Mouse (Mus musculus): ENCODE results near the gene Gm49333. TPM values are rescaled to one million over a fixed set of nuclear protein-coding genes. Genes with fewer than 3 reads are reported as not detected.
"Not testable (repeated sequence)": the region's sequence is repeated elsewhere in the genome, so short reads cannot be mapped to it uniquely, and the experiment has no call there.

Gene Gm49333
- total RNA-seq, 4 experiments from 2014 or later: not detected

GRCm38 (mm10) chr16:20623211-20623610 is 11.8 kb downstream of the Gm49333 start:
- DNase-seq (ENCODE audit: low spot score): no peak

DNA sequence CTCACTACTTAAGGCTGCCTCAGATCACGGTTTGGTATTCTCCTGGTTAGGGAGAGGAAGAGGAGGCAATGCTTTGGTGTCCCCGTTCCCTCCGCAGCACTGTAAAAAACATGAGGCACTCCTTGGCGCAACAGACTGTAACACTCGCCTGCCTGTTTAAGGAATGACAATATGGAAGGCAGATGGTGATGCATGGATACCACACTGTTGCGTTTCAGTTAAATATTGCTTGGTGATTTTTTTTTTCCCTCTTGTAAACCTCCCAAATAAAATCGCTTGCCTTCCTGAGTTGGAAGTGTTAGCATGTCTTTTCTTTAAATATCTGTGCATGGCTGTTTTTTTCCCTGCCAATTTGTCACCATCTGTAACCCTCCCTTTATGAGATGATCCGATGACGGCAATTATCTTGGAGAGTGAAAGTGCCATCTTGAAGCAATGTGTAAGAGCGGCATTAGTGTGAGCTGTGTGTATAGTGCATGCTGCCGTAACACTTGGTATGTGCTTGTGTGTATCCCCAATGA is 17.5 kb downstream of the Gm49333 start:
- no peak for DNase-seq (ENCODE audit: low spot score)

DNA sequence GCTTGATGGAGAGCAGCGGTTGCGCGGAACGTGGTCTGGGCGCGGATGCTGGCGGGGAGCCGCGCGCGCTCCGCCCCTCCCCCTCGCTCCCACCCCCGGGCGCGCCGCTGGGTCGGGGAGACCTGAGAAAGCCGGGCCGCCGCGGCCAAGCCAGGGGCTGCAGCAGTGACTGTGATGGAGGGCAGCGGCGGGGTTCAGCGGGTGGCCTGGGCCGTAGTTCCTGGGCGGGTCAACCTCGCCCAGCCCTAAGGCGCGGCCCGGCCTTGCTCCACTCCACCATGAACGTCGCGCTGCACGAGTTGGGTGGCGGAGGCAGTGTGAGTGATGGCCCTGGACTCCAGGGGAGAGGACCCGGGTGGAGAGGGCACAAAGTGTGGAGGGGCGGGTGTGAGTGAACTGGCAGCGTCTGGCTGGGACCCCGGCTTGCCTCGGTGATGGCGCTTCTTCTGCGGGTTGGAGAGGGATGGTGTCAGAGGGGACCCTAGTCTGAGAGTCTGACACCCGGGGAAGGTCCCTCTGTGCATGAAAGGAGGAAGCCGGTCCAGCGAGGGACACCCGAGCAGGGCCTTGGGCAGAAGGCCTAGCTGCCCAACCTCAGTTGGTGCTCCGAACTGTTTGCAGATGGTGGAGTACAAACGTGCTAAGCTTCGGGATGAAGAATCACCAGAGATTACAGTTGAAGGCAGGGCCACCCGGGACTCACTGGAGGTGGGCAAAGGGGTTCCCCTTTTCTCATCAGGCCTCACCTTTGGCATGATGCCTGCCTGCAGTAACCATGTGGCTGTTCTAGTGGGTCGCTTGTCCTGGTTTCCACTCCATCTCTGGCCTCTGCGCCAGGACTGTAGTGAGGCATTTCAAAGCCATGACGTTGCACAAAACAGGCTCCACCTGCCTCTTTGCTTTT is 18.6 kb downstream of the Gm49333 start, which contains the start of gene Ece2:
TSS of gene Ece2 (plus strand) at position 98 of the 904 bp plus-strand sequence.
- no peak for DNase-seq (ENCODE audit: low spot score)

- no peak for DNase-seq (ENCODE audit: low spot score)
Measured at GRCm38 (mm10) chr16:20637410-20637809, 26.0 kb downstream of the Gm49333 start.

GRCm38 (mm10) chr16:20638367-20638766 is 27.0 kb downstream of the Gm49333 start:
- no peak for DNase-seq (ENCODE audit: low spot score)

DNA sequence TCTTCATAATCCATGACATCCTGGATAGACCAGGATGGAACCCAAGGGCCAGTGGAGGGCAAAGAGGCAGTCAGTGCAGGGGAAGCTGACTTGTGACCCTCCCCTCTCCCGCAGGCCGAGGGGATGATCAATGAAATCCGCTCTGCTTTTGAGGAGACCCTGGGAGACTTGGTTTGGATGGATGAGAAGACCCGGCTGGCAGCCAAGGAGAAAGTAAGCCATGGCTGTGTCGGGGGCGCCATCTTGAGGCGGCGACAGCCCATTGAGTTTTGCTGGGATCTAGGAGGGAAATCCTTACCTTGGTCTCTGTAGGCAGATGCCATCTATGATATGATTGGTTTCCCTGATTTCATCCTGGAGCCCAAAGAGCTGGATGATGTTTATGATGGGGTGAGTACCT is 30.8 kb downstream of the Gm49333 start:
- peak; percentile 67 for DNase-seq (ENCODE audit: low spot score)

GRCm38 (mm10) chr16:20643911-20644310 is 32.5 kb downstream of the Gm49333 start:
- DNase-seq (ENCODE audit: low spot score): no peak

- peak; percentile 98 for DNase-seq (ENCODE audit: low spot score)
Measured at GRCm38 (mm10) chr16:20651076-20651946, 39.9 kb downstream of the Gm49333 start, which contains the start of gene Psmd2. TSS of gene Psmd2 (plus strand) at chr16:20651652.

DNA sequence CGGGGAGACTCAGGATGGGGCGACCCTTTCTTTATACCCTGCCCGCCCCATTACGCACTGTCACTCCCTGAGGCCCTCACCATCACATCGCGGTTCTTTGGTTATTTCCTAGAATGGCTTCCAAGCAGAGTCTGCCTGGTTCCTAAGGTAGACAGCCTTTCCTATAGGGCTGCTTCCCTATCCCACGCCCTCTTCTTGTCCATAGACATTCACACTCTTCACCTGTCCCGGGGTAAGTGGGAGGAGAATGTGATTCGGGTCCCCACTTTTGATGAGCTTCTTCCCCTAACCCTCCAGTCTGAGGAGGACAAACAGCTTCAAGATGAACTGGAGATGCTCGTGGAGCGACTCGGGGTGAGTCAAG is 40.5 kb downstream of the Gm49333 start:
- DNase-seq (ENCODE audit: low spot score): no peak

- no peak for DNase-seq (ENCODE audit: low spot score)
Measured at GRCm38 (mm10) chr16:20653315-20653714, 41.9 kb downstream of the Gm49333 start.

- DNase-seq (ENCODE audit: low spot score): no peak
Measured at GRCm38 (mm10) chr16:20657661-20658060, 46.3 kb downstream of the Gm49333 start.

- DNase-seq (ENCODE audit: low spot score): not testable (repeated sequence)
Measured at GRCm38 (mm10) chr16:20668013-20668412, 56.6 kb downstream of the Gm49333 start, which contains the start of gene Eif4g1. TSS of gene Eif4g1 (plus strand) at chr16:20668313.

DNA sequence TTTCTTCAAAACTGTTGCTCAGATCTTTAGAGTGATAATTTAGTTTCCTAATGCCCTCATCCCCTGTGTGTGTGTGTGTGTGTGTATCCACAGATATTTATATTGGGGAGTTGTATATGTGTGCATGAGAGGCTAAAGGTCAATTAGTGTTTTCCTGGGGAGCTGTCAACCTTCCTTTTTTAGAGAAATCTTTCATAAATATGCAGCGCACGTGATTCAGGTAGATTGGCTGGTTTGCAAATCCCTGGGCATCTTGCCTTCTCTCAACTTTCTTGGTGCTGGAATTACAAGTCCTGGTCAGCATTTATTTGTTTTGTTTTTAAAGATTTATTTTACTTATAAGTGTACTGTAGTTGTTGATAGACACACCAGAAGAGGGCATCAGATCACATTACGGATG is 58.9 kb downstream of the Gm49333 start:
- DNase-seq (ENCODE audit: low spot score): no peak

GRCm38 (mm10) chr16:20671886-20672285 is 60.5 kb downstream of the Gm49333 start:
- no peak for DNase-seq (ENCODE audit: low spot score)

- peak; percentile 95 for DNase-seq (ENCODE audit: low spot score)
Measured at GRCm38 (mm10) chr16:20672500-20672902, 61.1 kb downstream of the Gm49333 start.

- peak; percentile 48 for DNase-seq (ENCODE audit: low spot score)
Measured at GRCm38 (mm10) chr16:20672965-20673705, 61.7 kb downstream of the Gm49333 start.

GRCm38 (mm10) chr16:20673706-20674303 is 62.4 kb downstream of the Gm49333 start:
- DNase-seq (ENCODE audit: low spot score): no peak

DNA sequence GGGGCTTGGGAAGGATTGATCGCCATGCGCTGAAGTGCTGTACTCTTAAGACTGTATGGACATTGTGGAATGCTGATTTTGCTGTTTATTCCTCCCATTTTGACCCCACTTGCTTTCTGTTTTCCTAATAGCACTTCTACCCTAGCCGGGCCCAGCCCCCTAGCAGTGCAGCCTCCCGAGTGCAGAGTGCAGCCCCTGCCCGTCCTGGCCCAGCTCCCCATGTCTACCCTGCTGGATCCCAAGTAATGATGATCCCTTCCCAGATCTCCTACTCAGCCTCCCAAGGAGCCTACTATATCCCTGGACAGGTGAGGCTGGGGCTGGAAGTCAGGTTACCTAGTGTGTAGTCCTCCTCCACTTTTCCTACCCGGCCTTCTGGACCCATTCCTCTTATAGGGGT is 63.8 kb downstream of the Gm49333 start:
- no peak for DNase-seq (ENCODE audit: low spot score)

- no peak for DNase-seq (ENCODE audit: low spot score)
Measured at GRCm38 (mm10) chr16:20676702-20677101, 65.3 kb downstream of the Gm49333 start.

DNA sequence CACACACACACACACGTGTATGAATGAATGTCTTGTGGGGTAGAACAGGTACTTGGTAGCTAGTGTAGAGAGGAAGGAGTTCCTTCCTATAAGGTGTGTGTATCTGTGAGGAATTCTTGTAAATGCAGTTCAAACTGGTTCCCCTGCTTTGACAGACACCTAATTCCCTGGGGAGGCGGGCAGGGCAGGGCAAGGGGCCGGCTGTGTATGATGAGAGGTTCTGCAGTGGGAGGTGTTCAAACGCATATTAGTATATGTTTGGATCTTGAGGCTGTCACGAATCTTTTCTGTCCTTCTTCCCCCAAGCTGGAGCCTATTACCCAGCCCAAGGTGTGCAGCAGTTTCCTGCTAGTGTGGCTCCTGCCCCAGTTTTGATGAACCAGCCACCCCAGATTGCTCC is 66.0 kb downstream of the Gm49333 start:
- DNase-seq (ENCODE audit: low spot score): no peak
